Comparison of ENCODE assay signal across 27 mouse cellular contexts in the genomic region with DNA sequence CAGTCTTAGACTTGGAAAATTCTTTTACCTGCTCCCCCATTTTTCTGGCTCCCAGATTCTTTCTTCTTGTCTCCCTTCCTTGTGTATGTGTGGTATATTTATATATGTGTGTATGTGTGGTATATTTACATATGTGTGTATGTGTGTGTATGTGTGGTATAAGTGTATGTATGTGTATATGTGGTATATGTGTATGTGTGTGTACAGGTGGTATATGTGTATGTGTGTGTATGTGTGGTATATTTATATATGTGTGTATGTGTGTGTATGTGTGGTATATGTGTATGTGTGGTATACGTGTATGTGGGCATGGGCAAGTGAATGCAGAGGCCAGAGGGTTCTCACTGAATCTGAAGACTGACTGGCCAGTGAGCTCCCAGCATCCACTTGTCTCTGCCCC. TPM values are rescaled to one million over a fixed set of nuclear protein-coding genes. Genes with fewer than 3 reads are reported as not detected.
A peak's percentile ranks its signal among the peaks of the same experiment; 100 is the strongest.
DNase-seq lines count a peak whose midpoint lies in the region; ATAC-seq and TF ChIP-seq lines count a peak whose summit lies in the region.
"Had no signal": no experiment of that assay in that cellular context is flagged by ENCODE, and none has a peak within 500 bp of the region (broad histone marks: within the 10 kb centered on the region; RNA-seq: fewer than 3 reads in every experiment).

No protein-coding gene starts in this region.

- no peaks in the 10 kb centered on the region for H3K9me3 ChIP-seq in embryonic facial prominence, embryonic 15.5 days (replicated peaks)
- H3K9me3 ChIP-seq in embryonic facial prominence, embryonic 10.5 days, result no peaks in the 10 kb centered on the region
- H3K9me3 ChIP-seq in heart, postnatal 0 days (replicated peaks; ENCODE audit: control insufficient read depth, low read length), result no peaks in the 10 kb centered on the region
- H3K9me3 ChIP-seq in heart, embryonic 10.5 days, result no peaks in the 10 kb centered on the region
- H3K9me3 ChIP-seq in midbrain, embryonic 13.5 days, result no peaks in the 10 kb centered on the region
- no peaks in the 10 kb centered on the region for H3K9me3 ChIP-seq in midbrain, postnatal 0 days (ENCODE audit: low read length)
- H3K9me3 ChIP-seq in intestine, embryonic 16.5 days (ENCODE audit: control insufficient read depth, low read length), result no peaks in the 10 kb centered on the region
- H3K9me3 ChIP-seq: embryonic facial prominence, embryonic 12.5 days; forebrain, embryonic 10.5 days; forebrain, embryonic 13.5 days; G1E; heart, embryonic 12.5 days; heart, embryonic 15.5 days; hindbrain, embryonic 12.5 days; hindbrain, embryonic 15.5 days had no signal

- no peak overlapping the region for H3K27ac ChIP-seq in embryonic facial prominence, embryonic 15.5 days (replicated peaks)
- no peak overlapping the region for H3K27ac ChIP-seq in embryonic facial prominence, embryonic 10.5 days (replicated peaks)
- H3K27ac ChIP-seq in heart, postnatal 0 days (ENCODE audit: low read depth), result peak overlapping the region; percentile 36; the same call in 1 of the 2 replicates
- no peak overlapping the region for H3K27ac ChIP-seq in heart, embryonic 10.5 days
- no peak overlapping the region for H3K27ac ChIP-seq in midbrain, embryonic 13.5 days
- no peak overlapping the region for H3K27ac ChIP-seq in midbrain, postnatal 0 days (ENCODE audit: low read depth, low read length)
- H3K27ac ChIP-seq in intestine, embryonic 16.5 days (ENCODE audit: low read length), result no peak overlapping the region
- H3K27ac ChIP-seq: embryonic facial prominence, embryonic 12.5 days; forebrain, embryonic 10.5 days; forebrain, embryonic 13.5 days; heart, adult 2 months; hindbrain, embryonic 12.5 days; hindbrain, embryonic 15.5 days had no signal

- ATAC-seq in embryonic facial prominence, embryonic 15.5 days (ENCODE audit: insufficient number of reproducible peaks, low FRiP score, low TSS enrichment, low read depth), result peak; percentile 57; the same call in 1 of the 2 replicates
- no peak for ATAC-seq in heart, postnatal 0 days (ENCODE audit: insufficient read depth, low read depth)
- ATAC-seq in midbrain, embryonic 13.5 days, result 0 out of 2 replicates have a peak, but pooled peaks have one; percentile 56
- ATAC-seq in midbrain, postnatal 0 days (ENCODE audit: low FRiP score), result no peak
- no peak for ATAC-seq in intestine, embryonic 16.5 days
- ATAC-seq: forebrain, embryonic 13.5 days; forebrain, embryonic 16.5 days; Patski had no signal

- H3K9ac ChIP-seq in embryonic facial prominence, embryonic 15.5 days, result no peak overlapping the region
- no peak overlapping the region for H3K9ac ChIP-seq in heart, postnatal 0 days (replicated peaks; ENCODE audit: low read depth, low read length)
- no peak overlapping the region for H3K9ac ChIP-seq in midbrain, embryonic 13.5 days (replicated peaks)
- no peak overlapping the region for H3K9ac ChIP-seq in midbrain, postnatal 0 days (replicated peaks; ENCODE audit: low read length, poor library complexity, severe bottlenecking)
- H3K9ac ChIP-seq in intestine, embryonic 16.5 days (ENCODE audit: low read depth, low read length), result no peak overlapping the region
- H3K9ac ChIP-seq: embryonic facial prominence, embryonic 12.5 days; forebrain, embryonic 13.5 days; heart, embryonic 12.5 days; heart, embryonic 15.5 days; hindbrain, embryonic 12.5 days; hindbrain, embryonic 15.5 days had no signal

- H3K27me3 ChIP-seq in embryonic facial prominence, embryonic 15.5 days, result no peaks in the 10 kb centered on the region
- H3K27me3 ChIP-seq in embryonic facial prominence, embryonic 10.5 days (replicated peaks; ENCODE audit: low read depth, poor library complexity, severe bottlenecking), result 0 out of 2 replicates have a peak, but pooled peaks cover 6% of the 10 kb centered on the region
- H3K27me3 ChIP-seq in heart, postnatal 0 days (ENCODE audit: control insufficient read depth, insufficient read depth, low read length), result no peaks in the 10 kb centered on the region
- H3K27me3 ChIP-seq in heart, embryonic 10.5 days (ENCODE audit: insufficient read depth, poor library complexity, severe bottlenecking), result no peaks in the 10 kb centered on the region
- H3K27me3 ChIP-seq in midbrain, embryonic 13.5 days, result peaks cover 3% of the 10 kb centered on the region; the same call in 1 of the 2 replicates
- 0 out of 2 replicates have a peak, but pooled peaks cover 4% of the 10 kb centered on the region for H3K27me3 ChIP-seq in midbrain, postnatal 0 days (ENCODE audit: insufficient read depth, low read length)
- H3K27me3 ChIP-seq in intestine, embryonic 16.5 days (replicated peaks; ENCODE audit: control insufficient read depth, insufficient read depth, low read length), result no peaks in the 10 kb centered on the region
- H3K27me3 ChIP-seq: CH12.LX; embryonic facial prominence, embryonic 12.5 days; heart, embryonic 12.5 days; heart, embryonic 15.5 days; hindbrain, embryonic 12.5 days; hindbrain, embryonic 15.5 days; Patski had no signal

- no peak overlapping the region for H3K4me3 ChIP-seq in embryonic facial prominence, embryonic 15.5 days (replicated peaks)
- no peak overlapping the region for H3K4me3 ChIP-seq in embryonic facial prominence, embryonic 10.5 days
- H3K4me3 ChIP-seq in heart, postnatal 0 days (ENCODE audit: low read depth, low read length), result no peak overlapping the region
- no peak overlapping the region for H3K4me3 ChIP-seq in heart, embryonic 10.5 days
- no peak overlapping the region for H3K4me3 ChIP-seq in midbrain, embryonic 13.5 days (replicated peaks)
- no peak overlapping the region for H3K4me3 ChIP-seq in midbrain, postnatal 0 days (ENCODE audit: low read depth, low read length)
- H3K4me3 ChIP-seq in intestine, embryonic 16.5 days (ENCODE audit: low read length), result no peak overlapping the region
- H3K4me3 ChIP-seq: embryonic facial prominence, embryonic 12.5 days; forebrain, embryonic 10.5 days; forebrain, embryonic 13.5 days; heart, adult 2 months; heart, embryonic 12.5 days; heart, embryonic 15.5 days; hindbrain, embryonic 12.5 days; hindbrain, embryonic 15.5 days had no signal

- no peak for DNase-seq in embryonic facial prominence, embryonic 10.5 days (ENCODE audit: low spot score)
- DNase-seq in heart, postnatal 0 days (ENCODE audit: low spot score), result no peak
- no peak for DNase-seq in heart, embryonic 10.5 days (ENCODE audit: low spot score)
- DNase-seq in midbrain, postnatal 0 days (ENCODE audit: low spot score), result no peak
- DNase-seq: adrenal gland, postnatal 10 days; adrenal gland, postnatal 36 days; cerebellum, adult 18-20 months; cerebellum, adult 9-10 months; cerebellum, postnatal 14 days; gastrocnemius, postnatal 10 days; gastrocnemius, postnatal 36 days; heart, adult 2 months; heart, postnatal 14 days had no signal

- no peak for TF ChIP-seq EP300 in heart, postnatal 0 days (IDR thresholded peaks at IDR 0.05; ENCODE audit: low read depth)

- 79% methylated on average over 1 of the region's 1 CpGs for WGBS in embryonic facial prominence, embryonic 15.5 days
- WGBS in embryonic facial prominence, embryonic 10.5 days, result 94% methylated on average over 1 of the region's 1 CpGs
- WGBS in heart, postnatal 0 days, result 89% methylated on average over 1 of the region's 1 CpGs
- 90% methylated on average over 1 of the region's 1 CpGs for WGBS in heart, embryonic 10.5 days
- WGBS in midbrain, embryonic 13.5 days, result 69% methylated on average over 1 of the region's 1 CpGs
- WGBS in midbrain, postnatal 0 days, result 80% methylated on average over 1 of the region's 1 CpGs
- WGBS in intestine, embryonic 16.5 days, result 91% methylated on average over 1 of the region's 1 CpGs

- H3K4me1 ChIP-seq in embryonic facial prominence, embryonic 15.5 days, result peaks cover 20% of the 10 kb centered on the region
- peaks cover 13% of the 10 kb centered on the region for H3K4me1 ChIP-seq in embryonic facial prominence, embryonic 10.5 days
- H3K4me1 ChIP-seq in heart, postnatal 0 days (ENCODE audit: control insufficient read depth, insufficient read depth), result peaks cover 18% of the 10 kb centered on the region
- H3K4me1 ChIP-seq in heart, embryonic 10.5 days, result peaks cover 25% of the 10 kb centered on the region
- peaks cover 4% of the 10 kb centered on the region; the same call in 1 of the 2 replicates for H3K4me1 ChIP-seq in midbrain, embryonic 13.5 days (replicated peaks)
- no peaks in the 10 kb centered on the region for H3K4me1 ChIP-seq in midbrain, postnatal 0 days (ENCODE audit: insufficient read depth, low read length)
- H3K4me1 ChIP-seq in intestine, embryonic 16.5 days (ENCODE audit: control insufficient read depth, insufficient read depth, low read length), result peaks cover 19% of the 10 kb centered on the region
- H3K4me1 ChIP-seq: embryonic facial prominence, embryonic 12.5 days had no signal

- TF ChIP-seq CTCF in heart, postnatal 0 days (IDR thresholded peaks at IDR 0.05; ENCODE audit: low read depth), result no peak; the same call in 1 of the 2 replicates
- TF ChIP-seq CTCF in midbrain, postnatal 0 days (IDR thresholded peaks at IDR 0.05), result no peak

- H3K4me2 ChIP-seq in embryonic facial prominence, embryonic 15.5 days (replicated peaks), result no peak overlapping the region
- H3K4me2 ChIP-seq in heart, postnatal 0 days (ENCODE audit: low read depth, low read length), result no peak overlapping the region
- H3K4me2 ChIP-seq in midbrain, embryonic 13.5 days (replicated peaks), result no peak overlapping the region
- no peak overlapping the region for H3K4me2 ChIP-seq in midbrain, postnatal 0 days (ENCODE audit: low read depth, low read length, poor library complexity, severe bottlenecking)
- H3K4me2 ChIP-seq in intestine, embryonic 16.5 days (ENCODE audit: low read depth, low read length), result no peak overlapping the region
- H3K4me2 ChIP-seq: embryonic facial prominence, embryonic 12.5 days; forebrain, embryonic 13.5 days; heart, embryonic 12.5 days; heart, embryonic 15.5 days; hindbrain, embryonic 12.5 days; hindbrain, embryonic 15.5 days had no signal

- no peaks in the 10 kb centered on the region for H3K36me3 ChIP-seq in embryonic facial prominence, embryonic 15.5 days
- no peaks in the 10 kb centered on the region for H3K36me3 ChIP-seq in embryonic facial prominence, embryonic 10.5 days (replicated peaks)
- peaks cover 11% of the 10 kb centered on the region for H3K36me3 ChIP-seq in heart, postnatal 0 days (replicated peaks; ENCODE audit: control insufficient read depth, insufficient read depth, low read length)
- peaks cover 3% of the 10 kb centered on the region; the same call in 1 of the 2 replicates for H3K36me3 ChIP-seq in heart, embryonic 10.5 days
- H3K36me3 ChIP-seq in midbrain, embryonic 13.5 days, result no peaks in the 10 kb centered on the region
- H3K36me3 ChIP-seq in midbrain, postnatal 0 days (ENCODE audit: insufficient read depth, low read length), result no peaks in the 10 kb centered on the region
- no peaks in the 10 kb centered on the region for H3K36me3 ChIP-seq in intestine, embryonic 16.5 days (ENCODE audit: control insufficient read depth, insufficient read depth, low read length)
- H3K36me3 ChIP-seq: embryonic facial prominence, embryonic 12.5 days; forebrain, embryonic 10.5 days; heart, embryonic 15.5 days; hindbrain, embryonic 12.5 days; hindbrain, embryonic 15.5 days had no signal

RNA-seq across cellular contexts. Expression of a gene that starts 5.7 kb away (rescaled TPM):
- 21.0 and 23.9 TPM in 2 replicates for polyA plus RNA-seq in embryonic facial prominence, embryonic 15.5 days (2015; fragmentation: Nextera tagmentation; extraction: Ambion mirVana)
- 7.3 and 8.7 TPM in 2 replicates for polyA plus RNA-seq in embryonic facial prominence, embryonic 10.5 days (2016; fragmentation: Nextera tagmentation; extraction: Ambion mirVana)
- 95.0 and 108 TPM in 2 replicates for total RNA-seq in heart, postnatal 0 days (2014; rRNA removed; ENCODE audit: low replicate concordance)
- 24.4 and 26.1 TPM in 2 replicates for polyA plus RNA-seq in heart, postnatal 0 days (2015; fragmentation: Nextera tagmentation; extraction: Ambion mirVana)
- 27.9 and 60.5 TPM in 2 replicates for polyA plus RNA-seq in heart, embryonic 10.5 days (2016; fragmentation: Nextera tagmentation; extraction: Ambion mirVana)
- polyA plus RNA-seq in midbrain, embryonic 13.5 days (2015; fragmentation: Nextera tagmentation; extraction: Ambion mirVana), result 5.5 and 6.1 TPM in 2 replicates
- total RNA-seq in midbrain, postnatal 0 days (2014; rRNA removed), result 8.0 and 8.5 TPM in 2 replicates
- 3.4 and 3.6 TPM in 2 replicates for polyA plus RNA-seq in midbrain, postnatal 0 days (2015; fragmentation: Nextera tagmentation; extraction: Ambion mirVana)
- polyA plus RNA-seq in intestine, embryonic 16.5 days (2015; fragmentation: Nextera tagmentation; extraction: Ambion mirVana), result 13.8 and 14.8 TPM in 2 replicates

Comparison
In these comparisons a context has a peak if more than half of its experiments do, and no peak if none do; other contexts are left out.
1. ATAC-seq: peak in embryonic facial prominence, embryonic 15.5 days (single experiment) and midbrain, embryonic 13.5 days (single experiment); none in heart, postnatal 0 days (single experiment), midbrain, postnatal 0 days (single experiment) and intestine, embryonic 16.5 days (single experiment).